In the genomic region with DNA sequence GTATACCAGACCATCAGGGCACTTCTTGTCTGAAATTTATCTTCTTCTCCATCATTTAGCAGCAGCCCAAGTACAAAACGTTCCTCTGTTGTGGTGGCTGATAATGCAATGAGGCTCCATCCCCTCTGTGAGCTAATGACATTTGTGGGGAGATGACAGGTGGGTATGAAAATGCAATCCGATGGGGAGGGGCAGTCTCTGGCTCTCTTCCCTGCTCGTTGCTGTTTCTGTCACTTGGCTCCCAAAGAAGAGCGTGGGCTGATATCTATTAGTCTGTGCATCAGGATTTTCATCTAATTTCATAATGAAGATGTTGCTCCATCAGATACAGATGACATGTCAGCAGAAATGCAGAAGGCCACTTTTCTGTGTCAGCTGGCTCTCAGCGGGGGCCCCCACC, we compare ENCODE assay signal across 28 mouse cellular contexts.
"Had no signal": no experiment of that assay in that cellular context is flagged by ENCODE, and none has a peak within 500 bp of the region (broad histone marks: within the 10 kb centered on the region; RNA-seq: fewer than 3 reads in every experiment).

No protein-coding gene starts in this region.

- H3K27ac ChIP-seq: heart, embryonic 10.5 days; heart, embryonic 13.5 days; heart, embryonic 15.5 days; hindbrain, embryonic 10.5 days; hindbrain, embryonic 12.5 days; hindbrain, embryonic 13.5 days; hindbrain, embryonic 14.5 days; hindbrain, embryonic 15.5 days; hindbrain, postnatal 0 days; intestine, embryonic 15.5 days; kidney, embryonic 15.5 days; kidney, postnatal 0 days; left cerebral cortex, adult 2 months had no signal

- H3K4me3 ChIP-seq: heart, embryonic 10.5 days; heart, embryonic 12.5 days; heart, embryonic 13.5 days; heart, embryonic 15.5 days; hindbrain, embryonic 10.5 days; hindbrain, embryonic 12.5 days; hindbrain, embryonic 13.5 days; hindbrain, embryonic 15.5 days; intestine, embryonic 15.5 days; kidney, embryonic 15.5 days; left cerebral cortex, adult 2 months had no signal

- DNase-seq: heart, postnatal 10 days; heart, postnatal 14 days; heart, postnatal 36 days; kidney, adult 11 months; kidney, adult 18-20 months; kidney, adult 2 months; kidney, adult 8-10 months; kidney, adult 9 months; kidney, postnatal 10 days; kidney, postnatal 14 days; kidney, postnatal 25 days; kidney, postnatal 36 days; kidney, postnatal 4 days; layer of hippocampus, postnatal 36 days had no signal
